Mouse (Mus musculus): Measurements from ENCODE around the gene Ergic1. TPM values are rescaled to one million over a fixed set of nuclear protein-coding genes. Genes with fewer than 3 reads are reported as not detected.

Ergic1 gene
- polyA plus RNA-seq, 1 experiment, result 39.2 TPM

- no peak overlapping the region for H3K4me3 ChIP-seq (ENCODE audit: extremely low read depth, insufficient read depth, insufficient read length)
- H3K27me3 ChIP-seq (ENCODE audit: control insufficient read depth, insufficient read depth, low read length), result no peaks in the 10 kb centered on the region
- H3K36me3 ChIP-seq (ENCODE audit: control insufficient read depth, insufficient read depth, low read length), result no peaks in the 10 kb centered on the region
- DNase-seq (ENCODE audit: low read depth in 1 of 2, low spot score in 2 of 2), result no peak
- 64% methylated on average over 3 of the region's 3 CpGs for WGBS
- no peak overlapping the region for H3K27ac ChIP-seq (ENCODE audit: insufficient read depth, low read length)
- no peaks in the 10 kb centered on the region for H3K4me1 ChIP-seq (ENCODE audit: control insufficient read depth, insufficient read depth, insufficient read length)
- no peak for TF ChIP-seq CTCF (IDR thresholded peaks at IDR 0.05; ENCODE audit: extremely low read depth, insufficient read depth, insufficient read length, insufficient replicate concordance)
- no peak for TF ChIP-seq POLR2A (IDR thresholded peaks at IDR 0.05; ENCODE audit: low read depth, low read length)
Measured at GRCm38 (mm10) chr17:26518306-26518705, 43.0 kb upstream of the Ergic1 start.

DNA sequence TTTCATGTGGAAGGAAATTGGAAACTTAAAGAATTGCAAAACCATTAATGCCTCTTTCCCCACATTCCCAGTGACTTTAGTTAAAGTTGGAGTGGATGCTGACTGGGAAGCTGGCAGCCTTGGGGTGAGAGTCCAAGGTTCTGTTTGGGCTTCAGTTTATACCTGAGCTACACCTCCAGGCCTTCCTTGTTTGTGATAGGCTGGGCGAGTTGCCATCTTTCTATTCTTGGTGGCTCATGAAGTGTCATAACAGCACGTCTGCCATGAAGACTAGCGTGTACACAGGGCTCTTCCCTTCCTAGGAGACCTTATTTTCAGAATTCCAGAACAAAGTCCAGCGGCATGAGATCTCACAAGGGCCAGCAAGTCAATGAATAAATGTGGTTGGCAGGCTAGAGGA, 38.6 kb upstream of the Ergic1 start:
- no peak for DNase-seq (ENCODE audit: low read depth in 1 of 2, low spot score in 2 of 2)
- 84% methylated on average over 4 of the region's 4 CpGs for WGBS
- H3K4me1 ChIP-seq (ENCODE audit: control insufficient read depth, insufficient read depth, insufficient read length), result no peaks in the 10 kb centered on the region
- no peak overlapping the region for H3K4me3 ChIP-seq (ENCODE audit: extremely low read depth, insufficient read depth, insufficient read length)
- no peak for TF ChIP-seq CTCF (IDR thresholded peaks at IDR 0.05; ENCODE audit: extremely low read depth, insufficient read depth, insufficient read length, insufficient replicate concordance)
- TF ChIP-seq POLR2A (IDR thresholded peaks at IDR 0.05; ENCODE audit: low read depth, low read length), result no peak
- H3K27ac ChIP-seq (ENCODE audit: insufficient read depth, low read length), result no peak overlapping the region
- no peaks in the 10 kb centered on the region for H3K36me3 ChIP-seq (ENCODE audit: control insufficient read depth, insufficient read depth, low read length)
- H3K27me3 ChIP-seq (ENCODE audit: control insufficient read depth, insufficient read depth, low read length), result no peaks in the 10 kb centered on the region

DNA sequence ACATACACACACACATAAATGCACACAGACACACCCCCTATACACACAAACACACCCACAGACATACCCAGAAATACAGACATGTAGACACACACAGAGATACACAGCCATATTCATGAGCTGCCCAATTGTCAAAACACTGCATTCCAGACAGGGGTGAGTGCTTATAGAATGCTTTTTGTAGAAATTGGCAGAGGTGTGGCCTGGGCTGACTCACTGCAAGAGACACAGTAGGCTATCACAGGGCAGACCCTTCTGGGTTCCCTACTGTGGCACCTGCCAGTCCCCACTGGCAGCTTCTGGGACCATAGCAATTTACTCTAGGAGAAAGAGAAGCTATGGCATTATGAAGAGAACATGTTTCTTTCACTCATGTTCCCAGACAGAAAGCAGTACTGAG, 37.0 kb upstream of the Ergic1 start:
- H3K4me1 ChIP-seq (ENCODE audit: control insufficient read depth, insufficient read depth, insufficient read length), result no peaks in the 10 kb centered on the region
- H3K27me3 ChIP-seq (ENCODE audit: control insufficient read depth, insufficient read depth, low read length), result no peaks in the 10 kb centered on the region
- H3K36me3 ChIP-seq (ENCODE audit: control insufficient read depth, insufficient read depth, low read length), result no peaks in the 10 kb centered on the region
- DNase-seq (ENCODE audit: low read depth in 1 of 2, low spot score in 2 of 2), result no peak
- no peak overlapping the region for H3K4me3 ChIP-seq (ENCODE audit: extremely low read depth, insufficient read depth, insufficient read length)
- TF ChIP-seq CTCF (IDR thresholded peaks at IDR 0.05; ENCODE audit: extremely low read depth, insufficient read depth, insufficient read length, insufficient replicate concordance) (no peak), POLR2A (IDR thresholded peaks at IDR 0.05; ENCODE audit: low read depth, low read length) (no peak)
- H3K27ac ChIP-seq (ENCODE audit: insufficient read depth, low read length), result no peak overlapping the region

GRCm38 (mm10) chr17:26524801-26525200, 36.5 kb upstream of the Ergic1 start:
- DNase-seq (ENCODE audit: low read depth in 1 of 2, low spot score in 2 of 2), result no peak
- 89% methylated on average over 4 of the region's 4 CpGs for WGBS
- Histone ChIP-seq H3K27ac (ENCODE audit: insufficient read depth, low read length) (no peak overlapping the region), H3K4me1 (ENCODE audit: control insufficient read depth, insufficient read depth, insufficient read length) (no peaks in the 10 kb centered on the region), H3K36me3 (ENCODE audit: control insufficient read depth, insufficient read depth, low read length) (no peaks in the 10 kb centered on the region), H3K27me3 (ENCODE audit: control insufficient read depth, insufficient read depth, low read length) (no peaks in the 10 kb centered on the region), H3K4me3 (ENCODE audit: extremely low read depth, insufficient read depth, insufficient read length) (no peak overlapping the region)
- TF ChIP-seq POLR2A (IDR thresholded peaks at IDR 0.05; ENCODE audit: low read depth, low read length), result no peak
- no peak for TF ChIP-seq CTCF (IDR thresholded peaks at IDR 0.05; ENCODE audit: extremely low read depth, insufficient read depth, insufficient read length, insufficient replicate concordance)

DNA sequence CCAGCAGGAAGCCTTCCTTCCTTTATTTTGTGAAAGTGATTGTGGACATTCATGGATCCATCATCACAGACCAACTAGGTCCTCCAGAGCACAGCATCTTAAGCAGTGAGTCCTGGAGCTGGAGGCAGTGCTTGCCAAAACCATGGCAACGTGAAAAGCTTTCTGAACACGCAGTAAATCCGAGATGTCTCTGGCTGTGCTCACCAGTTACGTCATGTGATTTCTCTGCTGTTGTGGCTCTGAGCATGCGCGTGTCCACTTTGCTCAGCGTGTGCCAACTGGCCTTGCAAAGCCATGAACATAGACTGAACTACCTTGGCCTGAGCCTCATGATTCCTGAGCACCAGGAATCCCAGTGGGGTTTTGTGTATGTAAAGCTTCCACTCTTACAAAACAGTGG, 36.0 kb upstream of the Ergic1 start:
- no peak for DNase-seq (ENCODE audit: low read depth in 1 of 2, low spot score in 2 of 2)
- no peak overlapping the region for H3K27ac ChIP-seq (ENCODE audit: insufficient read depth, low read length)
- no peak overlapping the region for H3K4me3 ChIP-seq (ENCODE audit: extremely low read depth, insufficient read depth, insufficient read length)
- no peaks in the 10 kb centered on the region for H3K27me3 ChIP-seq (ENCODE audit: control insufficient read depth, insufficient read depth, low read length)
- no peaks in the 10 kb centered on the region for H3K36me3 ChIP-seq (ENCODE audit: control insufficient read depth, insufficient read depth, low read length)
- TF ChIP-seq POLR2A (IDR thresholded peaks at IDR 0.05; ENCODE audit: low read depth, low read length) (no peak), CTCF (IDR thresholded peaks at IDR 0.05; ENCODE audit: extremely low read depth, insufficient read depth, insufficient read length, insufficient replicate concordance) (no peak)
- H3K4me1 ChIP-seq (ENCODE audit: control insufficient read depth, insufficient read depth, insufficient read length), result no peaks in the 10 kb centered on the region
- WGBS, result 92% methylated on average over 7 of the region's 7 CpGs

DNA sequence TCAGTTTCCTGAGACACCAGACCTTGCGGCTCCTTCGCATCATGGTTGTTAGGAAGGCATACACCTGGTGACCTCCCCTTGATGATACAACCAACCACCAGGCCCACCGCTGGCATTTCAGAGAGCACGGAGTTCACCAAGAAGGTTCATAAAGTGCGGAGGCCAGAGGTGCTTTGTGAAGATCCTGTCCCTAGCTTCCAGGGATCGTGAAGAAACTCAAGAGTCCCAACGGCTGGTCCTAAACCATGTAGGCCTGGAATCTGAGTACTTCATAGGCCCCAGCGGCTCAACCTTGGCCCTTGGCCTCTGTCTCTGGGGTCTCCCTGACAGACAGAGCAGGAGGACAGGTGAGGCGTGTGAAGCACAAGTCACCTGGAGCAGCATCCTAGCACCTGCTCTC, 34.0 kb upstream of the Ergic1 start:
- TF ChIP-seq CTCF (IDR thresholded peaks at IDR 0.05; ENCODE audit: extremely low read depth, insufficient read depth, insufficient read length, insufficient replicate concordance) (no peak), POLR2A (IDR thresholded peaks at IDR 0.05; ENCODE audit: low read depth, low read length) (no peak)
- no peaks in the 10 kb centered on the region for H3K27me3 ChIP-seq (ENCODE audit: control insufficient read depth, insufficient read depth, low read length)
- 96% methylated on average over 9 of the region's 9 CpGs for WGBS
- peaks cover 15% of the 10 kb centered on the region; the same call in 1 of the 2 replicates for H3K4me1 ChIP-seq (ENCODE audit: control insufficient read depth, insufficient read depth, insufficient read length)
- H3K4me3 ChIP-seq (ENCODE audit: extremely low read depth, insufficient read depth, insufficient read length), result no peak overlapping the region
- no peaks in the 10 kb centered on the region for H3K36me3 ChIP-seq (ENCODE audit: control insufficient read depth, insufficient read depth, low read length)
- DNase-seq (ENCODE audit: low read depth in 1 of 2, low spot score in 2 of 2), result no peak
- no peak overlapping the region for H3K27ac ChIP-seq (ENCODE audit: insufficient read depth, low read length)

- no peak overlapping the region for H3K27ac ChIP-seq (ENCODE audit: insufficient read depth, low read length)
- H3K4me1 ChIP-seq (ENCODE audit: control insufficient read depth, insufficient read depth, insufficient read length), result peaks cover 26% of the 10 kb centered on the region; the same call in 1 of the 2 replicates
- no peaks in the 10 kb centered on the region for H3K36me3 ChIP-seq (ENCODE audit: control insufficient read depth, insufficient read depth, low read length)
- TF ChIP-seq CTCF (IDR thresholded peaks at IDR 0.05; ENCODE audit: extremely low read depth, insufficient read depth, insufficient read length, insufficient replicate concordance), result no peak
- no peak for TF ChIP-seq POLR2A (IDR thresholded peaks at IDR 0.05; ENCODE audit: low read depth, low read length)
- 82% methylated on average over 6 of the region's 6 CpGs for WGBS
- DNase-seq (ENCODE audit: low read depth in 1 of 2, low spot score in 2 of 2), result no peak
- no peak overlapping the region for H3K4me3 ChIP-seq (ENCODE audit: extremely low read depth, insufficient read depth, insufficient read length)
- no peaks in the 10 kb centered on the region for H3K27me3 ChIP-seq (ENCODE audit: control insufficient read depth, insufficient read depth, low read length)
Measured at GRCm38 (mm10) chr17:26528751-26529150, 32.5 kb upstream of the Ergic1 start.
